Mouse (Mus musculus) embryonic stem cell, embryonic (primary cell): ENCODE measurements around the gene Iqce.

ENCODE experiments used
- CTCF ChIA-PET, 4 experiments: fragments of 300-600 bp in 2 of 4; fragments of 350-600 bp in 2 of 4; sonication (Branson Sonifier 250); formaldehyde crosslinking; loops; one replicate each; lab custom pipeline; 2022; ENCODE audit warnings: inconsistent platforms in 2 of 4; lab: Charles Lee
- POLR2A ChIA-PET, 4 experiments: fragments of 300-600 bp in 2 of 4; fragments of 350-600 bp in 2 of 4; sonication (Branson Sonifier 250); formaldehyde crosslinking; loops; one replicate each; lab custom pipeline; 2022; ENCODE audit warnings: antibody characterized with exemption in 4 of 4, inconsistent platforms in 1 of 4; lab: Charles Lee

Gene Iqce

DNA sequence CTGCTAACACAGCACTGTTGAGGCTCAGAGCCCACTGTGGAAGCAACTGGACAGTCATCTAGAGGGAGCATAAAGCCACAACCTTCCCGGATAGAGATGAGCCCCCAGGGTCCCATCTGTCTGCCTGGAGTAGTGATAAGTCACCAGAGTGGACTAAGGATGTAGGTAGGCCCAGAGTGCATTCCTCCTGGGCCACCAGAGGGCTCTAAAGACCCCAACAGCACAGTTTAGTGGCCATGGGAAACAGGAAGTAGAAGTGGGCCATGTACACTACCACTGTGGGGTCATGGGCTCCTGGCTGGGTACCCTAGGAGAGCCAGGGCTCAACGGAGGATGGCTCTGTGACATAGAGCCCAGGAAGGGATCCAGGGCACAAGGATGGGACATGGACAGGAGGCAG, 61.4 kb downstream of the Iqce start:
- POLR2A ChIA-PET: interaction anchor here in 1 of 4 experiments (1.2 to 2.4 kb wide), 2 partner anchors 7 to 222 kb away, joined by 3 to 7 read pairs; partner anchors contain the start of gene Eif3b
- CTCF ChIA-PET: no interaction called here

DNA sequence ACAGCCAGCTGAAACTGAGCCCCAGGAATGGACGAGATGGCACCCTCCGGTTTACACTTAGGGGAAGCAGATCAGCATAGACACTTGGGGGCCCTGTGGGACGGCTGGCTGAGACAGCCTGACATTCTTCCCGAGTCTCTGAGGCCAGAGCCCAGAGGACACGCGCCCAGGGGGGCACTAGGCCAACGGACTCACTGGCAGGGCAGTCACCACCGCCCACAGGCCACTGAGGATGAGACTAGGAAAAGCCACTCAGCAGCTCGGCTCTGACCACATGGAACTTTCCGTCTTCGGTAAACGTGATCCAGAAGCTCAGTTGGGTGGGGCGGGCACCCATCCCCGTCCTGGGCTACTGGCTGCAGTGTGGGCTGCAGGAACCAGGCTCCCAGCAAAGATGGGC, 62.3 kb downstream of the Iqce start:
- ChIA-PET POLR2A (interaction anchor here in 2 of 4 experiments (1.2 to 2.4 kb wide), 3 partner anchors 8 to 221 kb away, joined by 3 to 7 read pairs (median 6); partner anchors contain the start of genes Eif3b (in 1 of the 2) and Ttyh3 (in 1 of the 2)), CTCF (interaction anchor here in 2 of 4 experiments (0.6 to 1.0 kb wide), 2 partner anchors 11 to 71 kb away, joined by 3 to 4 read pairs; no protein-coding TSS in a partner anchor)

DNA sequence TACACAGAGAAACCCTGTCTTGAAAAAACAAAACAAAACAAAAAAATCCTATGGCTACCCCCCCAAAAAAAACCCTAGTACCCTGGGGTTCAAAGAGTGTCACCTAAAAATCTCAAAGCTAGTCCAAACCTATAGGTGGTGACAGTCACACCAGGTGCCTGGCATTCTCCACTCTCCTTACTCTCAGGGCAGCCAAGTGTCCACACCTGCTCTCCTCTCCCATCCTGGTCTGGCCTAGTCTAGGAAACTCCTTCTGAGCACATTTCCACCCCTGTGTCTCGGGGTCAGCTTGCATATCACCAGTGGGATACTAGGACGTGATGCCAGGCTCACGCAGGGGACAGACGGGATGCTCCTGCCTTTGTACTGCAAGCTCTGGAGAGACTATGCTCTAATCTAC, 62.9 kb downstream of the Iqce start:
- ChIA-PET POLR2A (interaction anchor here in 2 of 4 experiments (1.4 to 2.4 kb wide), 2 partner anchors 9 to 10 kb away, joined by 6 to 7 read pairs; partner anchors contain the start of gene Ttyh3 (in 1 of the 2)), CTCF (interaction anchor here in 1 of 4 experiments (1.0 kb wide), 1 partner anchor 10 kb away, joined by 3 read pairs; no protein-coding TSS in a partner anchor)

DNA sequence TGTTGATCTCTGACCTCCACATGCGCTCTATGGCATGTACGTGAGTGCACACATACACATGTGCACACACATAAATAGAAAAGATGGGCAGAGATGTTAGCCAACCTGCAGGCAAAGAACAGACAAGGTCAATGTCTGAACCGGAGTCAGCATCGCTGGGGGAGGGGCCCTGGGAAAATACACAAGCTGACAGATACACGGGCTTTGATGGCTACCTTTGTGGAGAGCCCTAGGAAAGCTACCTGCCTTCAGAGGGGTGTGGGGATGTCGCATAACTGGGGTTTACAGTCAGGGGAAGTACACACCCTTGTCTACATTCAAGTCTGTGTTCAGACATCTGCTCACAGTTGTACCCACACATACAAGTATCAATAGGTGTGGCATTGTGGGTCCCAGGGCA, 63.7 kb downstream of the Iqce start:
- POLR2A ChIA-PET: interaction anchor here in 1 of 4 experiments (2.4 kb wide), 1 partner anchor 10 kb away, joined by 7 read pairs; no protein-coding TSS in a partner anchor
- CTCF ChIA-PET: no interaction called here

DNA sequence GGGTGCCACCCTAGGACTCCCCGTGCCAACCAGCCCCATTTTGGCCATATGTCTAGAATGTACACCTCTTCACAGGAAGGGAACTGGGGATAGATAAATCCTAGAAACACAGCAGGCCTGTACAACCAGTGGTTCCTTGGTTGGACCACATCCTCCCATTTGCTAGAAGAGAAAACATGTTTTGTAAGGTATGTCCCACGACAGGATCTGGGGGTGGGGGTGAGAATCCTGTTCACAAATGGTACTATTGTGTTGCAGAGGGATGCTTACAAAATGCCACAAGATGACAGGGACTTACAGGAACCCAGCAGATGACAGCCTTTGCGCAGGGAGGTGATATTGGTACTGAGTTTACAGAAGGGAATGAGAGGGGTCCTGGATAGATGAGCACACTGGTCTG, 64.2 kb downstream of the Iqce start:
- CTCF ChIA-PET: interaction anchor here in 1 of 4 experiments (0.9 kb wide), 1 partner anchor 269 kb away, joined by 3 read pairs; no protein-coding TSS in a partner anchor
- POLR2A ChIA-PET: no interaction called here

DNA sequence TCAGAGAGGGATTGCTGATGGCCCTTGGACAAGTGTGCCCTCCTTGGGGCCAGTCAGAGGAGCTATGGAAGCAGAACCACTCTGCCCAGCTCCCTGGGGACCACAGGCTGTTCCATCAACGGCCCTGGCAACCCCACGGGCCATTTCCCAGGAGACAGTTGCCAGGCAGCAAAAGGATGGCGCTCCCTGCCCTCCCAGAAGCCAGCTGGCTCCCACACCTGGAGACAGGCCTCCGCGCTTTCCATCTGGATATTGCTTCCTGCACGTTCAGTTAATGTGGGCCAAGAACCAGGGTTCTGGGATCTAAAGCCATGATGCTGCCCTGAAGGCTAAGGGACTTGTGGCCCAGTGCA, 65.1 kb downstream of the Iqce start:
- ChIA-PET CTCF (interaction anchor here in 2 of 4 experiments (0.6 to 1.8 kb wide), 3 partner anchors 87 to 270 kb away, joined by 3 to 5 read pairs (median 3); no protein-coding TSS in a partner anchor), POLR2A (interaction anchor here in 1 of 4 experiments (0.9 to 1.5 kb wide), 2 partner anchors 9 to 11 kb away, joined by 3 to 4 read pairs; no protein-coding TSS in a partner anchor)

DNA sequence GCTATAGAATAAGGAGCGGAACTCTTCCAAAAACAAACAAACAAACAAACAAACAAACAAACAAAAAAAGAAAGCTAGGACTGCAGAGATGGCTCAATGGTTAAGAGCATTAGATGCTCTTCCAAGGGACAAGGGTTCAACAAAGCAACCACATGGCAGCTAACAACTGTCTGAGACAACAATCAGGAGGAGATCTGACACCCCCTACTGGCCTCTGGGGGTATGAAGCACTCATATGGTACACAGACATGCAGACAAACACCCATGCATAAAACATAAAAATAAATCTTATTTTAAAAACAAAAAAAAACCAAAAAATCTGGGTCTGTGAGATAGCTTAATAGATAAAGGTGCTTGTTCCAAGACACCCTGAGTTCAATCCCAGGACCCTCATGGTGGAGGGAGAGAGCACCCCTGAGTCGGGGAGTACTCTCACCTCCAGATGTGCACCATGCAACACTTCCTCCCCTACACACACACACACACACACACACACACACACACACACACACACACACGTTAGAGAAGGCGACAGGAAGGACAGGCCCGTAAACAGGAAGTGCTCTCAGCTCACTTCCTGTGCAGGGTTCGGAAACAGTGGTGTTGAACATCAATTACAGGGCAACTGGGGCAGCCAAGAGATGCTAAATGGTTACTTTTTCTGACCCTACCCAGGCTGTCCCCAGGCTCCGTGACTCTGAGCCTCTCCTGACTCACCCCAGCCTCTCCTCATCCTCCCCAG, 65.7 kb downstream of the Iqce start:
- CTCF ChIA-PET: interaction anchor here in 3 of 4 experiments (0.6 to 2.3 kb wide), 9 partner anchors 12 to 381 kb away, joined by 3 to 11 read pairs (median 4); partner anchors contain the start of gene Ttyh3 (in 1 of the 3)
- POLR2A ChIA-PET: interaction anchor here in 3 of 4 experiments (0.6 to 1.5 kb wide), 4 partner anchors 10 to 12 kb away, joined by 3 to 4 read pairs (median 3); no protein-coding TSS in a partner anchor

DNA sequence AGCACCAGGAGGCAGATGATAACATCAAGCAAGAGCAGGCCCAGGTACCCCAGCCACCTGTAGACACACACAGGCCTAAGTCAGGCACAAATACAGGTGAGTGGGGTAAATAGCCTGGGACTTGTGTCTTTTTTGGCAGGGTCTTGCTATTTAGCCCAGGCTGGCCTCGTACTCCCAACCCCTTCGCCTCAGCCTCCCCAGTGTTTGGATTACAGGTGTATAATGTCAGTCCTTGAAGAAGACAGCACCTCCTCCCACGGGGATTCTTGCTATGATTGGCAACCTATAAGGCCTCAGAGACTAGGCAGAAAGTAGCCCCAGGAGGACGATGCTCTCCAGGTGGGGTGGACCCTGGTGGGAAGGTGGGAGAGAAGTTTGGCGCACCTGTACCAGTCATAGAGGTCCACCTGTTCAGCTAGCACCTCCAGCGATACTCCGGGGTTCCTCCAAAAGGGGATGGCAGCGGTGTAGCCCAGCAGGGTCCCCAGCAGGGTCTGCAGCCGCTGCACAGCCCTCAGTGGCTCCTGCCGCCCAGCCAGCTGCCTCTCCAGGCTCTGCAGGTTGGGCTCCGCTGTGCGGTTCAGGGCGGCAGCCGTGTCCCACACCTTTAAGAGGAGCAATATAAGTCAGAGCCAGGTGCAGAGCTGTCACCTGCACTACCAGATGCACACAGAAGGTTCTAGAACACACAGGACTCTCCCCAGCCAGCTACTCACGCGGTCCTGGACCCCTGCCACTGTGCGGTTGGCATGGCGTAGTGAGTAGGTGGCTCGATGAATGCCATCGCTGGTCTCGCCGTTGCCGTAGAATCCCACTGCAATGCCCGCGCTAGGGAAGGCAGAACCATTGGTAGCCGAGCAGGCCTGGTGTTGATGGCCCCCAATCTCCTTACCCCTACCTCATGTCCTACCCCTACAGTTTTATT, 67.1 kb downstream of the Iqce start:
- CTCF ChIA-PET: interaction anchor here (0.5 to 2.3 kb wide), 7 partner anchors 10 to 355 kb away, joined by 3 to 11 read pairs (median 5); no protein-coding TSS in a partner anchor
- POLR2A ChIA-PET: interaction anchor here in 2 of 4 experiments (0.6 to 1.5 kb wide), 4 partner anchors 13 to 68 kb away, joined by 3 read pairs; partner anchors contain the start of gene Ttyh3 (in 1 of the 2)

DNA sequence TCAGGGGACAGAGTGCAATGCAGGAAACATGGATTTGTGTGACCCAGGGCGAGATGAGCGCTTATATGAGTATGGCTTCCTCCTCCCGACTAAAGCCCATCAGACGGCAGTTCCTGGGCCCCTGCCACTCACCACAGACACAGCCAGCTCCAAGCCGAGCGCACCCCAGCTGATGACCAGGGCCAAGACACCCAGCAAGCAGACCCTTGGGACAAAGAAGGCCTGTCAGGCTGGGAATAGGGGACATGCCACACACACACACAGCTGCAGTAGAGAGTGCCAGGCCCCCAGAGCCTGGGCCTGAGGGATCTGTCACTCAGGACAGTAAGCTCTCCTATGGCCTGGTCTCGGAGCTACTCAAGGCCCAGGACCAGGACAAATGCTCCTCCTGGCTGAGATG, 68.7 kb downstream of the Iqce start:
- CTCF ChIA-PET: interaction anchor here (0.7 to 1.2 kb wide), 5 partner anchors 10 to 245 kb away, joined by 3 to 6 read pairs (median 3); no protein-coding TSS in a partner anchor
- POLR2A ChIA-PET: no interaction called here

DNA sequence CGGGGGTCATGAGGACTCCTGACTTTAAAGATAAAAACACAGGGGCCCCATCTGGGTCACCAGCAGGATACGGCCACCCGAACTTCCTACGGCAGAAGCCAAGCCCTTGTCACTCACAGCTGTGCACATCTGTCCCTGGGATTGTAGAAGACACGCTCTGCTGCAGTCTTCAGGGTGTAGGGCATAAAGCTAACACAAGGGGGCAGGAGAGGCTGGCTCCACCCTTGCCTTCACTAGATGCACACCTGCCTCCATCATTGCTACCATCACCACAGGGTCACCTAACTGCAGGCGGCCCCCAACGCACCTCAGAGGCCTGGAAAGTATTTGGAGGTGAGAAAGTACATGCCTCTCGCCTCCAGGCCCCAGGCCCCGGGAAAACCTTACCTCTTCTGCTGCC, 73.2 kb downstream of the Iqce start:
- ChIA-PET CTCF (interaction anchor here in 3 of 4 experiments (0.5 to 1.7 kb wide), 12 partner anchors 10 to 228 kb away, joined by 3 to 7 read pairs (median 4); no protein-coding TSS in a partner anchor), POLR2A (interaction anchor here in 1 of 4 experiments (0.8 kb wide), 1 partner anchor 22 kb away, joined by 3 read pairs; the partner anchor contains the start of gene Lfng)

DNA sequence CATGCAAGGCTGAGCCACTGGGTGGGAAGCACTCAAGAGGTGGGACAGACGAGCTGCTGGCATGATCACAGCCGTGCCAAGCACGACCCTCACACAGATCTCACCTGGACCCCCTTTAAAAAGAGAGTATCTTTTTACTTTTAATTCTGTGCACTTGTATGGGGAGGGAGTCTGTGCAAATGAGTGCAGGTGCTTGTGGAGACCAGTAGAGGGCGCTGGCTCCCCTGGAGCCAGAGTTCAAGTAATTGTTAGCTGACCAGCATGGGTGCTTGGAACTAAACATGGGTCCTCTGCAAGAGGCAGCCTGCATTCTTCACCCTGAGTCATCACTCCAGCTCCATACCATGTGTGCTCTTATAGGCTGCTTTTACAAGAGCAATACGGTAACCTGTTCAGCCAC, 74.6 kb downstream of the Iqce start:
- ChIA-PET CTCF (interaction anchor here in 2 of 4 experiments (0.5 to 1.2 kb wide), 4 partner anchors 17 to 62 kb away, joined by 3 to 5 read pairs (median 4); no protein-coding TSS in a partner anchor), POLR2A (no interaction called here)

DNA sequence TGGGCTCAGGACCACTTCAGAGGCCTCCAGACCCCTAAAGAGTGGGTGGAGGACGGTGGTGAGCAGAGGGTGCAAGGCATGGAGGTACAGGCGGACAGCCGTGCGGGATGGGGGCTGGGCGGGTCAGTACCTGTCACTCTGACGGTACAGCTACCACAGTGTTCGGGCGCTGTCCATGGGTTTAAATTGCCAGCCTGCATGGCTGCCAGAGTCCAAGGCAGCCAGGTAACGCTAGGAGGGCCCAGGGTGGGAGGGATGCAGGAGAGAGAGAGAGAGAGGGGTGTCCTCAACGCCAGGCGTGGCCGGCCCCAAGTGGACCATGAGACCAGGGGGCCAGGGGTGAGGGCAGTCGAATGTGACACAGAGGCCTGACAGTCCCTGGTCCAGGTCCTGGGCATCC, 77.2 kb downstream of the Iqce start:
- CTCF ChIA-PET: no interaction called here
- POLR2A ChIA-PET: no interaction called here

DNA sequence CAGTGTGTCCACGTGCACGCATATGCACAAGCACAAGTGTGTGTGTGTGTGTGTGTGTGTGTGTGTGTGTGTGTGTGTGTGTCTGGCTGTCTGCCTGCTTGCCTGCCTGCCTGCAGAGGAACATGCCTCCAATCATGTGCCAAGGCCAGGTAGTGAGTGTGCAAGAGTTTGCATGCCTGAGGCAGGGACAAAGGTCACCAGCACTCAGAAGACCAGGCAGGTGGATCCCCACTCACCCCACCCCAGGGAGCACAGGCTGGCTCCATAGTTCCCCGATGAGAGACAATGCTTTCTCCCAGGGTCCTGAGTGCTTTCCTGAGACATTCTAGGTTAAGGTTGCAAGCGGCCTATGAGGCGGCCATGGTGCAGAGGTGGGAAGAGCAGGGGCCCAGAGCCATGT, 77.9 kb downstream of the Iqce start:
- ChIA-PET POLR2A (no interaction called here), CTCF (interaction anchor here in 1 of 4 experiments (0.7 to 1.7 kb wide), 2 partner anchors 84 to 127 kb away, joined by 3 to 5 read pairs; no protein-coding TSS in a partner anchor)

DNA sequence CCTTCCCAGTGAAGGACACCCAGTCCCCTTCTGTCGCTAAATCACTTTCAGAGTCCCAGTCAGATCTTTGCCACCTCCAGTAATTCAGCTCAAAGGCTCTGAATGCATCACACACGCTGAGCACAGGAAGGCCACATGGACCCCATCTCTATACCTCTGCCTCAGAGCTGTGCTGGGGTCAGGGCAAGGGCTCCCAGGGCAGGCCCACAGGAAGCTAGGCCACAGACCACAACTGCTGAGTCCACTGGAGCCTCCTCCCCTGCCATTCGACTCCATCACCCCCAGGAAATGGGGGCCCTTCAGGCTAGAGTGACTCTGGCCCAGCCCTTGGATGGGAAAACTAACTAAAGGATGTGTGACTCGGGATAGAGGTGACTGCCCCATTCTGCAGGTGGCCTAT, 78.4 kb downstream of the Iqce start:
- ChIA-PET POLR2A (no interaction called here), CTCF (interaction anchor here in 1 of 4 experiments (0.7 to 1.7 kb wide), 2 partner anchors 84 to 127 kb away, joined by 3 to 5 read pairs; no protein-coding TSS in a partner anchor)

DNA sequence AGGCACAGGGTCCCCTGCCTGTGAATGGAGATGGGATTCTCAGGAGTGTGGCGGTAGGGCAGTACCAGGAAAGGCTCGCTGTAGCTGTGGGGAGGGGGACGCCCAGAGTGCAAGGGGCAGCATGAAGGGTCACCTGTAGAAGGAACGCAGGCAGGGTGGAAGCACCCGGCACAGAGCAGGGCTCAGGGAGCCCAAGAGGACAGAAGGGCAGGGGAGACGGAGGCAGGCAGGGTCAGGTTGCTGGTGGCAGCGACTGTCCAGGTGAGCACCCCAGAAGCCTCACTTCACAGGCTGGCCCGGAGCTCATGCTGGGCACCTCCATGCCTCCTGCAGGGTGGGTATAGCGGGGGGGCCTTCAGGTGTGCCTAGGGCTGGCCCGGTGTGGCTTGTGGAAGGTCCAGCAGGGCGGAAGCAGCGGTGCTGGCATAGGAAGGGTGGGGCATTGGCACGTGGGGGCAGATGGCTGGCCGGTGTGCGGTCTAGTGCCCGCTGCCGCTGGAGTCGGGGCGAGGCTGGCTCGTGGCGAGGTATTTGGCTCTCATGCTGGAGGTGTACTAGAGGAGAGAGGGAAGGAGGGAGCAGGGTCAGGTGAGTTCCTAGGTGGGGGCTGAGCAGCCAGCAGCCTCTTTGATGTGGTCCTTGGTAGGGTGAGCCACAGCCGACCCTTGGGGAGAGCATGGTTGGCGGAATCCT, 79.1 kb downstream of the Iqce start:
- CTCF ChIA-PET: interaction anchor here in 1 of 4 experiments (1.7 kb wide), 1 partner anchor 83 kb away, joined by 5 read pairs; no protein-coding TSS in a partner anchor
- POLR2A ChIA-PET: no interaction called here

DNA sequence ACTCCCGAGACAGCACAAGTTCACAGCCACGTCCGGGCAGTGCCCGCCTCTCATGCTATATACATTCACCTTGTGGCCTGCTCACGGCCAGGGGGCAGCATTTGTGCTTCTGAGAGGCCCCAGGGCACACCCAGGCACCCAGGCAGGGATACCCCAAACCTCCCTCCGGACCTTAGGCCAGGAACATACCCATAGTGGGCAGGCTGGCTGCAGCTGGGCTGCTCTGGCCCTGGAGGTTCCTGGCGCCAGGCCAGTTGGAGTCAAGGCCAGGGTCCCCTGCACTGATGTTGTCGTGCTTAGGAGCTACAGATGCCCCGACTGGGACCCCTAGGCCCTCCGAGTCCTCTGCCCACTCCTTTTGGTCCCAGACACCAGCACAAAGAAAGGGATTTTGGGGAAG, 80.7 kb downstream of the Iqce start:
- ChIA-PET POLR2A (interaction anchor here in 2 of 4 experiments (0.7 to 1.4 kb wide), 3 partner anchors 10 to 92 kb away, joined by 3 to 5 read pairs (median 3); no protein-coding TSS in a partner anchor), CTCF (interaction anchor here (0.6 to 3.4 kb wide), 9 partner anchors 43 to 236 kb away, joined by 3 to 22 read pairs (median 4); no protein-coding TSS in a partner anchor)

DNA sequence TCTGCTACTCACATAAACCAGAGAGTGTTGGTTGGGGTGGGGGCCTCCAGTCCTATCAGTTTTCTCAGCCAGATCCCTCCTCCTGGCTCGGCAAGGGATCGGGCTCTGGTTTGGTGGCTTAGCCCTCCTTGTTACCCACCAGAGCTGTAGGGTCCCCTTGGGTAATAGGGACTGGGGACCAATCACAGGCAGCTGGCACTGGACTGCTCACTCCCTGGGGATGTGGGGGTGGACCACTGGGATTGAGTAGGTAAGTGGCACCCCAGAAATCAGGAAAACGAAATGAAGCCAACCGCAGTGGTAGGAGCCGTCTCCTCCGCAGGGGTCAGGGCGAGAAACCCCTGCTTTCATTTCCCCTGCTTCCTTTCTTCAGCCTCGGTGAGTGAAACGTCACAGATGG, 81.1 kb downstream of the Iqce start:
- ChIA-PET POLR2A (interaction anchor here (0.6 to 1.4 kb wide), 6 partner anchors 9 to 916 kb away, joined by 3 to 5 read pairs (median 3); partner anchors contain the start of gene Ttyh3 (in 1 of the 4)), CTCF (interaction anchor here in 3 of 4 experiments (0.5 to 3.4 kb wide), 11 partner anchors 12 to 1499 kb away, joined by 3 to 22 read pairs (median 6); no protein-coding TSS in a partner anchor)
